Comparison of ENCODE assay signal across 8 mouse cellular contexts in the genomic region with DNA sequence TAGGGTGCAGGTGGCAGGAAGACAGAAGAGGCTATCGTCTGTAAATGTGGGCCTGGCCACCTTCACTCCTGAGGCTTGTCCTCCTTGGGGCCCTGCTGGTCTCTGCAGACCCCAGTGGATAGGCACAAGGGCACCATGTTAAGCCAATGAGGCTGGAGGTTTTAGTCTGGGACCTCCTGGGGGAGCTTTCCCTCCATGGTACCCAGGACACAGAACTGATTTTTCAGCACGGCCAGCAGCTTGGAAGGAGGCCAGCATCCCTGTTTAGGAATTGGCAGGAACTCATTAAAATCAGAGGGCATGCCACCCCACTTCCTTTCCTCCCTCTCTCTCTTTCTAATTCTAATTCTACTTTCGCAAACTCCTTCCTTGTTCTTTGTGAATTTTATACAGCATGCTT. TPM values are rescaled to one million over a fixed set of nuclear protein-coding genes. Genes with fewer than 3 reads are reported as not detected.
DNase-seq lines count a peak whose midpoint lies in the region; ATAC-seq and TF ChIP-seq lines count a peak whose summit lies in the region.

No protein-coding gene starts in this region.

- no peak overlapping the region for H3K9ac ChIP-seq in forebrain, embryonic 14.5 days (ENCODE audit: low read length)
- no peak overlapping the region for H3K9ac ChIP-seq in forebrain, embryonic 11.5 days (ENCODE audit: low read length)
- no peak overlapping the region for H3K9ac ChIP-seq in lung, postnatal 0 days (replicated peaks; ENCODE audit: low read depth)

- WGBS in forebrain, embryonic 14.5 days = 31% methylated on average over 3 of the region's 3 CpGs
- WGBS in forebrain, embryonic 11.5 days = 65% methylated on average over 3 of the region's 3 CpGs
- WGBS in lung, postnatal 0 days = 21% methylated on average over 3 of the region's 3 CpGs
- 85% methylated on average over 3 of the region's 3 CpGs for WGBS in limb, embryonic 10.5 days

- ATAC-seq in forebrain, embryonic 14.5 days = no peak
- ATAC-seq in forebrain, embryonic 11.5 days (replicated peaks; ENCODE audit: low FRiP score) = no peak
- no peak for ATAC-seq in lung, postnatal 0 days
- ATAC-seq in megakaryocyte, adult 5-6 weeks (ENCODE audit: poor library complexity, severe bottlenecking) = no peak

- no peaks in the 10 kb centered on the region for H3K36me3 ChIP-seq in forebrain, embryonic 14.5 days (ENCODE audit: control insufficient read depth, insufficient read depth, low read length)
- no peaks in the 10 kb centered on the region for H3K36me3 ChIP-seq in forebrain, embryonic 11.5 days (ENCODE audit: control insufficient read depth, insufficient read depth, low read length)
- H3K36me3 ChIP-seq in lung, postnatal 0 days (ENCODE audit: insufficient read depth, low read length) = no peaks in the 10 kb centered on the region
- no peaks in the 10 kb centered on the region for H3K36me3 ChIP-seq in limb, embryonic 10.5 days

- H3K27ac ChIP-seq in forebrain, embryonic 14.5 days (ENCODE audit: low read depth, low read length) = no peak overlapping the region
- H3K27ac ChIP-seq in forebrain, embryonic 11.5 days (ENCODE audit: low read depth, low read length) = no peak overlapping the region
- H3K27ac ChIP-seq in lung, postnatal 0 days (ENCODE audit: low read length) = no peak overlapping the region
- peak overlapping the region; percentile 51; the same call in 1 of the 2 replicates for H3K27ac ChIP-seq in cortical plate, adult 2 months (ENCODE audit: insufficient read depth, low read length)
- H3K27ac ChIP-seq in limb, embryonic 10.5 days = no peak overlapping the region

- H3K4me2 ChIP-seq in forebrain, embryonic 14.5 days (ENCODE audit: low read length) = no peak overlapping the region
- no peak overlapping the region for H3K4me2 ChIP-seq in forebrain, embryonic 11.5 days (ENCODE audit: low read depth, low read length, severe bottlenecking)
- no peak overlapping the region for H3K4me2 ChIP-seq in lung, postnatal 0 days (replicated peaks; ENCODE audit: low read depth, low read length)

- no peaks in the 10 kb centered on the region for H3K27me3 ChIP-seq in forebrain, embryonic 14.5 days (replicated peaks; ENCODE audit: control insufficient read depth, insufficient read depth, low read length)
- H3K27me3 ChIP-seq in forebrain, embryonic 11.5 days (ENCODE audit: control insufficient read depth, insufficient read depth, low read length) = no peaks in the 10 kb centered on the region
- H3K27me3 ChIP-seq in lung, postnatal 0 days (replicated peaks; ENCODE audit: insufficient read depth, low read length) = no peaks in the 10 kb centered on the region
- H3K27me3 ChIP-seq in limb, embryonic 10.5 days (ENCODE audit: low read depth, poor library complexity, severe bottlenecking) = no peaks in the 10 kb centered on the region

- no peak for TF ChIP-seq POLR2A in cortical plate, adult 2 months (IDR thresholded peaks at IDR 0.05; ENCODE audit: extremely low read depth, insufficient read depth, low read length)

- no peak overlapping the region for H3K4me3 ChIP-seq in forebrain, embryonic 14.5 days (ENCODE audit: low read depth, low read length)
- H3K4me3 ChIP-seq in forebrain, embryonic 11.5 days (ENCODE audit: low read depth, low read length) = no peak overlapping the region
- H3K4me3 ChIP-seq in lung, postnatal 0 days (ENCODE audit: low read depth, low read length) = no peak overlapping the region
- H3K4me3 ChIP-seq in cortical plate, adult 2 months (ENCODE audit: insufficient read depth, low read length) = no peak overlapping the region
- H3K4me3 ChIP-seq in limb, embryonic 10.5 days = no peak overlapping the region

- TF ChIP-seq CTCF in lung, postnatal 0 days (IDR thresholded peaks at IDR 0.05) = no peak
- TF ChIP-seq CTCF in cortical plate, adult 2 months (IDR thresholded peaks at IDR 0.05; ENCODE audit: extremely low read depth, insufficient read depth, low read length) = no peak

- peak; percentile 74 for DNase-seq in forebrain, embryonic 14.5 days (ENCODE audit: low spot score)
- no peak for DNase-seq in forebrain, embryonic 11.5 days (ENCODE audit: low spot score)
- DNase-seq in lung, postnatal 36 days = peak; percentile 16
- no peak for DNase-seq in lung, postnatal 0 days (ENCODE audit: low spot score)
- DNase-seq in layer of hippocampus, postnatal 10 days (ENCODE audit: low spot score in 2 of 2) = peak; percentile 60 to 69
- no peak for DNase-seq in limb, embryonic 10.5 days (ENCODE audit: low spot score)

- TF ChIP-seq EP300 in lung, postnatal 0 days (IDR thresholded peaks at IDR 0.05) = no peak

- no peaks in the 10 kb centered on the region for H3K9me3 ChIP-seq in forebrain, embryonic 14.5 days (replicated peaks; ENCODE audit: control insufficient read depth, low read length)
- no peaks in the 10 kb centered on the region for H3K9me3 ChIP-seq in forebrain, embryonic 11.5 days (ENCODE audit: control insufficient read depth, low read length)
- H3K9me3 ChIP-seq in lung, postnatal 0 days (ENCODE audit: low read length) = no peaks in the 10 kb centered on the region
- H3K9me3 ChIP-seq in limb, embryonic 10.5 days (replicated peaks) = no peaks in the 10 kb centered on the region

- peaks cover 5% of the 10 kb centered on the region; the same call in 1 of the 2 replicates for H3K4me1 ChIP-seq in forebrain, embryonic 14.5 days (ENCODE audit: control insufficient read depth, insufficient read depth, low read length)
- H3K4me1 ChIP-seq in forebrain, embryonic 11.5 days (replicated peaks; ENCODE audit: control insufficient read depth, insufficient read depth, low read length) = no peaks in the 10 kb centered on the region
- no peaks in the 10 kb centered on the region for H3K4me1 ChIP-seq in lung, postnatal 0 days (ENCODE audit: insufficient read depth, low read depth, low read length)
- H3K4me1 ChIP-seq in cortical plate, adult 2 months (ENCODE audit: control insufficient read depth, insufficient read depth, low read length) = peaks cover 2% of the 10 kb centered on the region
- 0 out of 2 replicates have a peak, but pooled peaks cover 3% of the 10 kb centered on the region for H3K4me1 ChIP-seq in limb, embryonic 10.5 days

RNA-seq across cellular contexts. Expression of a gene that starts 19.1 kb away (rescaled TPM):
- 0.04 and 0.08 TPM in 2 replicates for polyA plus RNA-seq in forebrain, embryonic 14.5 days (2014; fragmentation: Nextera tagmentation; extraction: Ambion mirVana)
- 0.11 and 0.13 TPM in 2 replicates for polyA plus RNA-seq in forebrain, embryonic 11.5 days (2014; fragmentation: Nextera tagmentation; extraction: Ambion mirVana)
- polyA plus RNA-seq in lung, postnatal 0 days (2015; fragmentation: Nextera tagmentation; extraction: Ambion mirVana) = 0.19 and 0.27 TPM in 2 replicates
- 11.6 and 13.1 TPM in 2 replicates for polyA plus RNA-seq in cortical plate, adult 2 months (2012; rRNA removed)
- total RNA-seq in layer of hippocampus, postnatal 10 days (2021) = 1 to 10 TPM; 1.1 to 1.4 TPM
- 0.41 and 0.68 TPM in 2 replicates for polyA plus RNA-seq in limb, embryonic 10.5 days (2016; fragmentation: Nextera tagmentation; extraction: Ambion mirVana)
- total RNA-seq in megakaryocyte, adult 5-6 weeks (2015) = 0.09 and 0.11 TPM in 2 replicates
- 0.11 TPM in 1 of 2 replicates, not detected in the other for total RNA-seq in megakaryocyte, adult 5-6 weeks (2017)

Comparison
In these comparisons a context has a peak if more than half of its experiments do, and no peak if none do; other contexts are left out.
1. DNase-seq: peak in forebrain, embryonic 14.5 days (single experiment), lung, postnatal 36 days (single experiment) and layer of hippocampus, postnatal 10 days (2 of 2); none in forebrain, embryonic 11.5 days (single experiment), lung, postnatal 0 days (single experiment) and limb, embryonic 10.5 days (single experiment).